ENCODE assay signal across 7 mouse cellular contexts in genomic region chr11:98773635-98774295, GRCm38 (mm10). TPM values are rescaled to one million over a fixed set of nuclear protein-coding genes. Genes with fewer than 3 reads are reported as not detected.
DNase-seq lines count a peak whose midpoint lies in the region; ATAC-seq and TF ChIP-seq lines count a peak whose summit lies in the region.

No protein-coding gene starts in this region.

- peaks cover 17% of the 10 kb centered on the region; the same call in 1 of the 2 replicates for H3K36me3 ChIP-seq in intestine, postnatal 0 days (ENCODE audit: control insufficient read depth, insufficient read depth)
- peaks cover 14% of the 10 kb centered on the region; the same call in 1 of the 2 replicates for H3K36me3 ChIP-seq in midbrain, embryonic 12.5 days
- peaks cover 38% of the 10 kb centered on the region for H3K36me3 ChIP-seq in small intestine, adult 2 months (ENCODE audit: control insufficient read depth, insufficient read depth, low read length)

- peak; percentile 80 for ATAC-seq in intestine, postnatal 0 days
- ATAC-seq in midbrain, embryonic 12.5 days (ENCODE audit: low FRiP score, low read depth) = peak; percentile 86

- H3K27me3 ChIP-seq in intestine, postnatal 0 days (replicated peaks; ENCODE audit: control insufficient read depth, insufficient read depth, low read length) = no peaks in the 10 kb centered on the region
- peaks cover 11% of the 10 kb centered on the region; the same call in 1 of the 2 replicates for H3K27me3 ChIP-seq in midbrain, embryonic 12.5 days
- no peaks in the 10 kb centered on the region for H3K27me3 ChIP-seq in small intestine, adult 2 months (ENCODE audit: control insufficient read depth, insufficient read depth, low read length)

- H3K9ac ChIP-seq in intestine, postnatal 0 days (ENCODE audit: low read depth, low read length) = peak overlapping the region; percentile 70
- no peak overlapping the region; the same call in 1 of the 2 replicates for H3K9ac ChIP-seq in midbrain, embryonic 12.5 days (replicated peaks)

- H3K4me2 ChIP-seq in intestine, postnatal 0 days (replicated peaks; ENCODE audit: low read depth) = peak overlapping the region; percentile 80
- H3K4me2 ChIP-seq in midbrain, embryonic 12.5 days (replicated peaks) = peak overlapping the region; percentile 73

- H3K4me3 ChIP-seq in intestine, postnatal 0 days (ENCODE audit: low read depth, low read length) = peak overlapping the region; percentile 43
- peak overlapping the region; percentile 37 for H3K4me3 ChIP-seq in midbrain, embryonic 12.5 days
- peak overlapping the region; percentile 68 for H3K4me3 ChIP-seq in small intestine, adult 2 months (ENCODE audit: low read depth, low read length)

- H3K4me1 ChIP-seq in intestine, postnatal 0 days (replicated peaks; ENCODE audit: control insufficient read depth, insufficient read depth, low read length) = peaks cover 36% of the 10 kb centered on the region
- H3K4me1 ChIP-seq in midbrain, embryonic 12.5 days = peaks cover 41% of the 10 kb centered on the region
- H3K4me1 ChIP-seq in small intestine, adult 2 months (ENCODE audit: control insufficient read depth, insufficient read depth, insufficient read length, low read length) = peaks cover 27% of the 10 kb centered on the region

- DNase-seq in adrenal gland, adult 2 months = peak; percentile 100
- peak; percentile 90 for DNase-seq in embryo, embryonic 11.5 days (ENCODE audit: low read depth, low spot score)
- DNase-seq in gastrocnemius, postnatal 36 days = peak; percentile 99 to 100
- peak; percentile 93 for DNase-seq in left cerebral cortex, postnatal 4 days

- intact Hi-C loops in gastrocnemius, postnatal 36 days (cut with DNase I) = loop anchor here (2.0 kb wide), 1 partner anchor 13 kb away; no protein-coding TSS in a partner anchor
- intact Hi-C loops in left cerebral cortex, postnatal 4 days (cut with DNase I) = no loop called here

- peak overlapping the region; percentile 88 for H3K27ac ChIP-seq in intestine, postnatal 0 days (ENCODE audit: low read depth, low read length)
- H3K27ac ChIP-seq in midbrain, embryonic 12.5 days (replicated peaks) = no peak overlapping the region
- H3K27ac ChIP-seq in small intestine, adult 2 months (ENCODE audit: insufficient read depth, low read depth, low read length) = peak overlapping the region; percentile 99

- peak; percentile 66; the same call in 1 of the 2 replicates for TF ChIP-seq POLR2A in small intestine, adult 2 months (IDR thresholded peaks at IDR 0.05; ENCODE audit: low read depth, low read length)

- no peaks in the 10 kb centered on the region for H3K9me3 ChIP-seq in intestine, postnatal 0 days (ENCODE audit: control insufficient read depth)
- H3K9me3 ChIP-seq in midbrain, embryonic 12.5 days = no peaks in the 10 kb centered on the region

- under 1% methylated on average over 37 of the region's 37 CpGs for WGBS in intestine, postnatal 0 days
- under 1% methylated on average over 34 of the region's 37 CpGs for WGBS in midbrain, embryonic 12.5 days
- under 1% methylated on average over 37 of the region's 37 CpGs for WGBS in small intestine, adult 2 months

- TF ChIP-seq CTCF in intestine, postnatal 0 days (IDR thresholded peaks at IDR 0.05; ENCODE audit: low read depth) = peak; percentile 31
- TF ChIP-seq CTCF in small intestine, adult 2 months (IDR thresholded peaks at IDR 0.05; ENCODE audit: extremely low read depth, insufficient read length, insufficient replicate concordance, low read depth, low read length) = no peak

RNA-seq across cellular contexts. Expression of gene Nr1d1, which starts 1.4 kb away (rescaled TPM):
- 100 to 1,000 TPM; 135 to 155 TPM for total RNA-seq in adrenal gland, adult 2 months (2021)
- 404 and 577 TPM in 2 replicates for polyA plus RNA-seq in adrenal gland, adult 2 months (2012; rRNA removed)
- total RNA-seq in gastrocnemius, postnatal 36 days (2021) = 100 to 1,000 TPM in 1 of 2 experiments, 10 to 100 TPM in 1; 86.6 to 139 TPM
- 4.1 and 5.1 TPM in 2 replicates for polyA plus RNA-seq in intestine, postnatal 0 days (2015; fragmentation: Nextera tagmentation; extraction: Ambion mirVana)
- total RNA-seq in left cerebral cortex, postnatal 4 days (2021) = 10 to 100 TPM; 31.9 TPM
- polyA plus RNA-seq in midbrain, embryonic 12.5 days (2016; fragmentation: Nextera tagmentation; extraction: Ambion mirVana) = 1.2 and 1.5 TPM in 2 replicates
- 59.8 and 206 TPM in 2 replicates for polyA plus RNA-seq in small intestine, adult 2 months (2012; rRNA removed)

RNA-seq across cellular contexts. Expression of gene Msl1, which starts 21.6 kb away (rescaled TPM):
- total RNA-seq in adrenal gland, adult 2 months (2021) = 10 to 100 TPM; 80.9 to 98.0 TPM
- polyA plus RNA-seq in adrenal gland, adult 2 months (2012; rRNA removed) = 63.2 and 65.0 TPM in 2 replicates
- 10 to 100 TPM; 49.0 to 51.4 TPM for total RNA-seq in gastrocnemius, postnatal 36 days (2021)
- polyA plus RNA-seq in intestine, postnatal 0 days (2015; fragmentation: Nextera tagmentation; extraction: Ambion mirVana) = 12.6 and 15.1 TPM in 2 replicates
- 100 to 1,000 TPM; 163 to 166 TPM for total RNA-seq in left cerebral cortex, postnatal 4 days (2021)
- 38.6 and 42.4 TPM in 2 replicates for polyA plus RNA-seq in midbrain, embryonic 12.5 days (2016; fragmentation: Nextera tagmentation; extraction: Ambion mirVana)
- polyA plus RNA-seq in small intestine, adult 2 months (2012; rRNA removed) = 19.8 and 38.5 TPM in 2 replicates

RNA-seq across cellular contexts. Expression of gene Casc3, which starts 30.9 kb away (rescaled TPM):
- total RNA-seq in adrenal gland, adult 2 months (2021) = 10 to 100 TPM; 30.0 to 32.3 TPM
- 27.9 and 30.2 TPM in 2 replicates for polyA plus RNA-seq in adrenal gland, adult 2 months (2012; rRNA removed)
- total RNA-seq in gastrocnemius, postnatal 36 days (2021) = 10 to 100 TPM; 14.2 to 21.4 TPM
- polyA plus RNA-seq in intestine, postnatal 0 days (2015; fragmentation: Nextera tagmentation; extraction: Ambion mirVana) = 10.8 and 12.4 TPM in 2 replicates
- total RNA-seq in left cerebral cortex, postnatal 4 days (2021) = 10 to 100 TPM; 61.0 to 67.1 TPM
- 65.5 and 74.2 TPM in 2 replicates for polyA plus RNA-seq in midbrain, embryonic 12.5 days (2016; fragmentation: Nextera tagmentation; extraction: Ambion mirVana)
- polyA plus RNA-seq in small intestine, adult 2 months (2012; rRNA removed) = 11.7 and 22.0 TPM in 2 replicates

RNA-seq across cellular contexts. Expression of gene Thra, which starts 33.3 kb away (rescaled TPM):
- 10 to 100 TPM; 84.6 to 86.1 TPM for total RNA-seq in adrenal gland, adult 2 months (2021)
- 105 and 132 TPM in 2 replicates for polyA plus RNA-seq in adrenal gland, adult 2 months (2012; rRNA removed)
- total RNA-seq in gastrocnemius, postnatal 36 days (2021) = 10 to 100 TPM; 72.6 to 75.7 TPM
- 32.4 and 39.1 TPM in 2 replicates for polyA plus RNA-seq in intestine, postnatal 0 days (2015; fragmentation: Nextera tagmentation; extraction: Ambion mirVana)
- 1,000 to 10,000 TPM; 1,274 to 1,289 TPM for total RNA-seq in left cerebral cortex, postnatal 4 days (2021)
- polyA plus RNA-seq in midbrain, embryonic 12.5 days (2016; fragmentation: Nextera tagmentation; extraction: Ambion mirVana) = 45.3 and 47.6 TPM in 2 replicates
- 46.5 and 128 TPM in 2 replicates for polyA plus RNA-seq in small intestine, adult 2 months (2012; rRNA removed)

RNA-seq across cellular contexts. Expression of gene Med24, which starts 44.5 kb away (rescaled TPM):
- 10 to 100 TPM; 45.3 to 55.1 TPM for total RNA-seq in adrenal gland, adult 2 months (2021)
- 74.3 and 99.6 TPM in 2 replicates for polyA plus RNA-seq in adrenal gland, adult 2 months (2012; rRNA removed)
- total RNA-seq in gastrocnemius, postnatal 36 days (2021) = 10 to 100 TPM; 41.4 to 41.9 TPM
- polyA plus RNA-seq in intestine, postnatal 0 days (2015; fragmentation: Nextera tagmentation; extraction: Ambion mirVana) = 14.7 and 18.5 TPM in 2 replicates
- total RNA-seq in left cerebral cortex, postnatal 4 days (2021) = 10 to 100 TPM; 96.8 to 99.4 TPM
- polyA plus RNA-seq in midbrain, embryonic 12.5 days (2016; fragmentation: Nextera tagmentation; extraction: Ambion mirVana) = 96.5 and 97.7 TPM in 2 replicates
- 23.8 and 49.5 TPM in 2 replicates for polyA plus RNA-seq in small intestine, adult 2 months (2012; rRNA removed)
